ENCODE assay signal across 8 mouse cellular contexts in the genomic region with DNA sequence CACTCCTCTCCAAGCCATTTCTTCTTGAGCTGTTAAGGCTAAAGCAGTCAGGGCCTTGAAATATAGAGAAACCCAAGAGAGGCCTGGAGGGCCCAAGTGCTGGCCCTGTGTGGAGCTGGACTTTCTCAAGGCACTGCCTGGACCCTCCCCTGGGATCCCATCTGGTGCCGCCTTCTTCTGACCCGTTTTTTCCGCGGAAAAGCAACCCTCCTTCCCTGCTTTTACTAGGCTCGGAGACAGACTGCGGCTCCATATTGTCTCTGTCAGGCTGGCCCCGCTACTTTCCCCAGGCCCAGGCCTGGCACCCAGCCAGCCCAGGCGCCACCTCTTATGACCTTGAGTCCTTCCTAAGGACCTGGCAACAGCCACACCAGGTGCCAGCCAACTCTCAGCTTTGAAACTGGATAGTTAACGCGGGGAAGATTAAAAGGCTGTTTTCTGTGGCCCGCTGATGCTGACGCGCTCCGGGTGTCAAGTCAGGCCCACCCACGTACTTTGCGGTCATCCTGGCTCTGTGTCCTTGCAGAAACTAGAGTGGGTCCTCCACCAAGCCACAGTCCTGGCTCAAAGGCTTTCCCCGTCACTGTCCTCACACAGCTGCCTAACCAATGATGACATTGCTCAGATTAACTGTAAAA. TPM values are rescaled to one million over a fixed set of nuclear protein-coding genes. Genes with fewer than 3 reads are reported as not detected.
DNase-seq lines count a peak whose midpoint lies in the region; ATAC-seq lines count a peak whose summit lies in the region.

No protein-coding gene starts in this region.

- H3K27me3 ChIP-seq in forebrain, embryonic 11.5 days (ENCODE audit: control insufficient read depth, insufficient read depth, low read length), result no peaks in the 10 kb centered on the region
- H3K27me3 ChIP-seq in midbrain, embryonic 11.5 days (ENCODE audit: control insufficient read depth, insufficient read depth, low read length), result no peaks in the 10 kb centered on the region

- intact Hi-C loops in left cerebral cortex, postnatal 25 days (cut with DNase I), result no loop called here
- intact Hi-C loops in heart, postnatal 14 days (cut with DNase I), result no loop called here

- WGBS in forebrain, embryonic 11.5 days, result 18% methylated on average over 17 of the region's 17 CpGs
- WGBS in midbrain, embryonic 11.5 days, result 15% methylated on average over 17 of the region's 17 CpGs

- peaks cover 21% of the 10 kb centered on the region for H3K4me1 ChIP-seq in forebrain, embryonic 11.5 days (replicated peaks; ENCODE audit: control insufficient read depth, insufficient read depth, low read length)
- peaks cover 28% of the 10 kb centered on the region for H3K4me1 ChIP-seq in midbrain, embryonic 11.5 days (ENCODE audit: control insufficient read depth, insufficient read depth, low read length)

- peak overlapping the region; percentile 99 for H3K27ac ChIP-seq in forebrain, embryonic 11.5 days (ENCODE audit: low read depth, low read length)
- peak overlapping the region; percentile 100 for H3K27ac ChIP-seq in midbrain, embryonic 11.5 days (ENCODE audit: low read depth, low read length)

- ATAC-seq in forebrain, embryonic 11.5 days (replicated peaks; ENCODE audit: low FRiP score), result peak; percentile 59
- ATAC-seq in midbrain, embryonic 11.5 days (ENCODE audit: low FRiP score), result peak; percentile 67

- H3K9ac ChIP-seq in forebrain, embryonic 11.5 days (ENCODE audit: low read length), result peak overlapping the region; percentile 66
- H3K9ac ChIP-seq in midbrain, embryonic 11.5 days (ENCODE audit: low read length), result peak overlapping the region; percentile 77

- peak overlapping the region; percentile 51 for H3K4me2 ChIP-seq in forebrain, embryonic 11.5 days (ENCODE audit: low read depth, low read length, severe bottlenecking)
- H3K4me2 ChIP-seq in midbrain, embryonic 11.5 days, result peak overlapping the region; percentile 70

- peak; percentile 26 to 39 for DNase-seq in left cerebral cortex, postnatal 25 days (ENCODE audit: low spot score in 2 of 2)
- DNase-seq in left cerebral cortex, adult 11 months (ENCODE audit: low spot score), result no peak
- DNase-seq in forebrain, embryonic 11.5 days (ENCODE audit: low spot score), result peak; percentile 77
- peak; percentile 83 to 87 for DNase-seq in heart, postnatal 14 days
- peak; percentile 87 to 91 for DNase-seq in kidney, postnatal 36 days
- peak; percentile 94 for DNase-seq in midbrain, embryonic 11.5 days (ENCODE audit: low spot score, missing footprints)
- DNase-seq in testis, postnatal 10 days (ENCODE audit: low spot score), result peak; percentile 90
- DNase-seq in spleen, postnatal 4 days (ENCODE audit: low spot score in 2 of 2), result no peak

- no peaks in the 10 kb centered on the region for H3K9me3 ChIP-seq in forebrain, embryonic 11.5 days (ENCODE audit: control insufficient read depth, low read length)
- no peaks in the 10 kb centered on the region for H3K9me3 ChIP-seq in midbrain, embryonic 11.5 days (ENCODE audit: control insufficient read depth, low read length)

- H3K36me3 ChIP-seq in forebrain, embryonic 11.5 days (ENCODE audit: control insufficient read depth, insufficient read depth, low read length), result no peaks in the 10 kb centered on the region
- no peaks in the 10 kb centered on the region for H3K36me3 ChIP-seq in midbrain, embryonic 11.5 days (ENCODE audit: control insufficient read depth, insufficient read depth, low read length)

- H3K4me3 ChIP-seq in forebrain, embryonic 11.5 days (ENCODE audit: low read depth, low read length), result peak overlapping the region; percentile 26
- H3K4me3 ChIP-seq in midbrain, embryonic 11.5 days (ENCODE audit: low read depth, low read length), result peak overlapping the region; percentile 30

RNA-seq across cellular contexts. Expression of gene Fgd2, which starts 4.8 kb away (rescaled TPM):
- total RNA-seq in left cerebral cortex, postnatal 25 days (2021), result 1 to 10 TPM; 5.2 to 6.8 TPM
- 2.4 TPM in 2 replicates for polyA plus RNA-seq in forebrain, embryonic 11.5 days (2014; fragmentation: Nextera tagmentation; extraction: Ambion mirVana)
- 1 to 10 TPM; 2.3 to 2.9 TPM for total RNA-seq in heart, postnatal 14 days (2021)
- 2.2 and 2.4 TPM in 2 replicates for polyA plus RNA-seq in midbrain, embryonic 11.5 days (2014; fragmentation: Nextera tagmentation; extraction: Ambion mirVana)

RNA-seq across cellular contexts. Expression of gene Mtch1, which starts 8.2 kb away (rescaled TPM):
- 100 to 1,000 TPM; 553 to 573 TPM for total RNA-seq in left cerebral cortex, postnatal 25 days (2021)
- 332 and 420 TPM in 2 replicates for polyA plus RNA-seq in forebrain, embryonic 11.5 days (2014; fragmentation: Nextera tagmentation; extraction: Ambion mirVana)
- total RNA-seq in heart, postnatal 14 days (2021), result 100 to 1,000 TPM; 272 to 279 TPM
- polyA plus RNA-seq in midbrain, embryonic 11.5 days (2014; fragmentation: Nextera tagmentation; extraction: Ambion mirVana), result 348 and 375 TPM in 2 replicates

RNA-seq across cellular contexts. Expression of gene Pi16, which starts 38.5 kb away (rescaled TPM):
- total RNA-seq in left cerebral cortex, postnatal 25 days (2021), result 1 to 10 TPM; 1.1 to 1.5 TPM
- 0.59 and 0.72 TPM in 2 replicates for polyA plus RNA-seq in forebrain, embryonic 11.5 days (2014; fragmentation: Nextera tagmentation; extraction: Ambion mirVana)
- 10 to 100 TPM; 34.3 to 47.8 TPM for total RNA-seq in heart, postnatal 14 days (2021)
- polyA plus RNA-seq in midbrain, embryonic 11.5 days (2014; fragmentation: Nextera tagmentation; extraction: Ambion mirVana), result 0.56 and 0.57 TPM in 2 replicates

Comparison
In these comparisons a context has a peak if more than half of its experiments do, and no peak if none do; other contexts are left out.
1. DNase-seq: peak in left cerebral cortex, postnatal 25 days (2 of 2), forebrain, embryonic 11.5 days (single experiment), heart, postnatal 14 days (2 of 2), kidney, postnatal 36 days (2 of 2), midbrain, embryonic 11.5 days (single experiment) and testis, postnatal 10 days (single experiment); none in left cerebral cortex, adult 11 months (single experiment) and spleen, postnatal 4 days (0 of 2).
2. RNA of gene Pi16, which starts 38.5 kb away (total RNA-seq): 34.3 to 47.8 TPM in heart, postnatal 14 days; 1.1 to 1.5 TPM in left cerebral cortex, postnatal 25 days; every median in the first group is over 10 times any median in the second.